Mouse (Mus musculus): ENCODE data around the gene Tgif1.

- no peak for TF ChIP-seq CTCF (IDR thresholded peaks at IDR 0.05; ENCODE audit: low read depth)
- no peak for TF ChIP-seq EP300 (optimal IDR thresholded peaks at IDR 0.05)
These were observed 2.9 kb downstream of the Tgif1 start for GRCm38 (mm10) chr17:70850233-70850995.

Measured in stomach, postnatal 0 days (tissue).